Mouse (Mus musculus) kidney, adult 8-10 months (tissue): ENCODE data around the gene Lhx4.

ENCODE experiments used
- DNase-seq, 2 experiments: peaks; one replicate each; pipeline ENCODE4 v3.0.0; 2022

The Lhx4 gene

GRCm38 (mm10) chr1:155751484-155752255 lies at the start of gene Lhx4:
Lhx4 (minus strand) TSS chr1:155751684.
- DNase-seq = no peak

GRCm38 (mm10) chr1:155798000-155798399 lies 46.5 kb upstream of the Lhx4 start:
- no peak for DNase-seq

- no peak for DNase-seq
Observed at GRCm38 (mm10) chr1:155797425-155797824, 45.9 kb upstream of the Lhx4 start.

GRCm38 (mm10) chr1:155796757-155797405 lies 45.4 kb upstream of the Lhx4 start:
- DNase-seq = no peak

GRCm38 (mm10) chr1:155795791-155796233 lies 44.3 kb upstream of the Lhx4 start:
- DNase-seq = no peak

- DNase-seq = no peak
Observed at GRCm38 (mm10) chr1:155794855-155795254, 43.4 kb upstream of the Lhx4 start.

- no peak for DNase-seq
Observed at GRCm38 (mm10) chr1:155791919-155792318, 40.4 kb upstream of the Lhx4 start.

GRCm38 (mm10) chr1:155790111-155790974 lies 38.9 kb upstream of the Lhx4 start:
- peak in 1 of 2 experiments; percentile 20 for DNase-seq

- DNase-seq = no peak
Observed at GRCm38 (mm10) chr1:155785886-155786285, 34.4 kb upstream of the Lhx4 start.

GRCm38 (mm10) chr1:155784343-155785205 lies 33.1 kb upstream of the Lhx4 start:
- peak; percentile 64 to 65 for DNase-seq

- no peak for DNase-seq
Observed at GRCm38 (mm10) chr1:155782382-155782781, 30.9 kb upstream of the Lhx4 start.

GRCm38 (mm10) chr1:155777641-155778625 lies 26.4 kb upstream of the Lhx4 start:
- DNase-seq = peak; percentile 65 to 70

GRCm38 (mm10) chr1:155759167-155759566 lies 7.7 kb upstream of the Lhx4 start:
- DNase-seq = no peak

GRCm38 (mm10) chr1:155758711-155759110 lies 7.2 kb upstream of the Lhx4 start:
- no peak for DNase-seq

GRCm38 (mm10) chr1:155757621-155758020 lies 6.1 kb upstream of the Lhx4 start:
- DNase-seq = no peak

GRCm38 (mm10) chr1:155753411-155753810 lies 1.9 kb upstream of the Lhx4 start:
- DNase-seq = no peak

GRCm38 (mm10) chr1:155750517-155751178 lies 836 bp downstream of the Lhx4 start:
- no peak for DNase-seq

- DNase-seq = no peak
Observed at GRCm38 (mm10) chr1:155747911-155748310, 3.6 kb downstream of the Lhx4 start.

- no peak for DNase-seq
Observed at GRCm38 (mm10) chr1:155747011-155747410, 4.5 kb downstream of the Lhx4 start.
